In genomic region chr2:12314028-12314427, GRCm38 (mm10) we compare ENCODE assay signal across 25 mouse cellular contexts. TPM values are rescaled to one million over a fixed set of nuclear protein-coding genes. Genes with fewer than 3 reads are reported as not detected.
A peak's percentile ranks its signal among the peaks of the same experiment; 100 is the strongest.
DNase-seq lines count a peak whose midpoint lies in the region; ATAC-seq and TF ChIP-seq lines count a peak whose summit lies in the region.
"Had no signal": no experiment of that assay in that cellular context is flagged by ENCODE, and none has a peak within 500 bp of the region (broad histone marks: within the 10 kb centered on the region; RNA-seq: fewer than 3 reads in every experiment).

No protein-coding gene starts in this region.

- H3K27ac ChIP-seq in layer of hippocampus, adult 2 months: no peak overlapping the region
- H3K27ac ChIP-seq in lung, embryonic 14.5 days (ENCODE audit: low read depth): no peak overlapping the region
- H3K27ac ChIP-seq: embryonic facial prominence, embryonic 12.5 days; embryonic facial prominence, embryonic 15.5 days; heart, adult 2 months; hindbrain, embryonic 12.5 days; hindbrain, embryonic 15.5 days had no signal

- no peak overlapping the region for H3K4me3 ChIP-seq in layer of hippocampus, adult 2 months
- no peak overlapping the region for H3K4me3 ChIP-seq in lung, embryonic 14.5 days (ENCODE audit: low read depth, low read length)
- H3K4me3 ChIP-seq: embryonic facial prominence, embryonic 12.5 days; embryonic facial prominence, embryonic 15.5 days; heart, adult 2 months; hindbrain, embryonic 12.5 days; hindbrain, embryonic 15.5 days had no signal

- no peak overlapping the region for H3K4me2 ChIP-seq in lung, embryonic 14.5 days
- H3K4me2 ChIP-seq: embryonic facial prominence, embryonic 12.5 days; embryonic facial prominence, embryonic 15.5 days; heart, embryonic 11.5 days; hindbrain, embryonic 12.5 days; hindbrain, embryonic 15.5 days had no signal

- DNase-seq in layer of hippocampus, adult 2 months (ENCODE audit: low spot score in 2 of 2): no peak
- DNase-seq in layer of hippocampus, adult 18-20 months (ENCODE audit: low spot score in 2 of 2): no peak
- DNase-seq in lung, embryonic 14.5 days: no peak
- no peak for DNase-seq in lung, postnatal 14 days
- DNase-seq in urinary bladder, postnatal 4 days (ENCODE audit: low spot score in 2 of 2): no peak
- DNase-seq: adrenal gland, postnatal 14 days; B cell, adult 2 months; cerebellum, adult 11 months; cerebellum, adult 2 months; cerebellum, adult 9-11 months; cerebellum, postnatal 25 days; forebrain, postnatal 0 days; gastrocnemius, postnatal 10 days; heart, adult 2 months had no signal

- 0 out of 2 replicates have a peak, but pooled peaks have one; percentile 4 for TF ChIP-seq CTCF in layer of hippocampus, adult 2 months (conservative IDR thresholded peaks at IDR 0.05)
- 0 out of 2 replicates have a peak, but pooled peaks have one; percentile 11 for TF ChIP-seq CTCF in lung, embryonic 14.5 days (IDR thresholded peaks at IDR 0.05; ENCODE audit: low read depth)

- H3K36me3 ChIP-seq in lung, embryonic 14.5 days (ENCODE audit: insufficient read depth): no peaks in the 10 kb centered on the region
- H3K36me3 ChIP-seq: embryonic facial prominence, embryonic 12.5 days; embryonic facial prominence, embryonic 15.5 days; G1E; hindbrain, embryonic 12.5 days; hindbrain, embryonic 15.5 days had no signal

- H3K9me3 ChIP-seq in lung, embryonic 14.5 days (ENCODE audit: low read depth, low read length): no peaks in the 10 kb centered on the region
- H3K9me3 ChIP-seq: embryonic facial prominence, embryonic 12.5 days; embryonic facial prominence, embryonic 15.5 days; G1E; hindbrain, embryonic 12.5 days; hindbrain, embryonic 15.5 days had no signal

- no peak overlapping the region for H3K9ac ChIP-seq in lung, embryonic 14.5 days
- H3K9ac ChIP-seq: embryonic facial prominence, embryonic 12.5 days; embryonic facial prominence, embryonic 15.5 days; forebrain, postnatal 0 days; hindbrain, embryonic 12.5 days; hindbrain, embryonic 15.5 days had no signal

- WGBS in lung, embryonic 14.5 days: 62% methylated on average over 6 of the region's 6 CpGs

- H3K4me1 ChIP-seq in lung, embryonic 14.5 days (ENCODE audit: insufficient read depth): 0 out of 2 replicates have a peak, but pooled peaks cover 2% of the 10 kb centered on the region
- H3K4me1 ChIP-seq: hindbrain, embryonic 12.5 days; hindbrain, embryonic 15.5 days had no signal

- no peaks in the 10 kb centered on the region for H3K27me3 ChIP-seq in lung, embryonic 14.5 days (ENCODE audit: insufficient read depth, low read length)
- H3K27me3 ChIP-seq: CH12.LX; embryonic facial prominence, embryonic 12.5 days; embryonic facial prominence, embryonic 15.5 days; hindbrain, embryonic 12.5 days; hindbrain, embryonic 15.5 days had no signal

- ATAC-seq in lung, embryonic 14.5 days (ENCODE audit: insufficient read depth): no peak
- ATAC-seq in monocyte, adult 5-6 weeks (replicated peaks; ENCODE audit: insufficient number of reproducible peaks, low FRiP score, low TSS enrichment, poor library complexity, severe bottlenecking): peak; percentile 75
- ATAC-seq in frontal cortex, adult (ENCODE audit: low TSS enrichment): no peak
- ATAC-seq: forebrain, embryonic 14.5 days; forebrain, postnatal 0 days; Patski had no signal

RNA-seq across cellular contexts. Expression of gene Itga8, which starts 12.3 kb away (rescaled TPM):
- total RNA-seq in layer of hippocampus, adult 2 months (2021): 10 to 100 TPM; 24.4 to 28.5 TPM
- total RNA-seq in layer of hippocampus, adult 18-20 months (2021): 10 to 100 TPM; 20.1 to 23.8 TPM
- polyA plus RNA-seq in lung, embryonic 14.5 days (2014; fragmentation: Nextera tagmentation; extraction: Ambion mirVana): 42.6 and 44.1 TPM in 2 replicates
- total RNA-seq in monocyte, adult 5-6 weeks (2017): 1.4 to 8.9 TPM (median 2.9 TPM) in 3 replicates
- polyA plus RNA-seq: G1E, Patski had no signal
